Mouse (Mus musculus) stomach, embryonic 16.5 days (tissue): ENCODE results near the gene Tmed5. TPM values are rescaled to one million over a fixed set of nuclear protein-coding genes. Genes with fewer than 3 reads are reported as not detected.
"Not testable (repeated sequence)": the region's sequence is repeated elsewhere in the genome, so short reads cannot be mapped to it uniquely, and the experiment has no call there.

Experiments used
- ATAC-seq: fragments of 200-750 bp; cut with Nextera tagmentation; 2 replicates; pipeline ENCODE4 v1.8.0; 2017; ENCODE audit warnings: moderate number of reproducible peaks, moderate TSS enrichment; ENCODE audit not compliant: insufficient read depth, low FRiP score
- H3K27ac ChIP-seq: fragments of 300-500 bp; sonication (generic); 2 replicates; pipeline ENCODE4 v1.5.1; 2014; ENCODE audit warnings: low read length
- H3K27me3 ChIP-seq: fragments of 300-500 bp; sonication (generic); 2 replicates; pipeline ENCODE4 v1.6.1; 2014; ENCODE audit warnings: low read length, control low read depth, mixed read lengths; ENCODE audit not compliant: control insufficient read depth, insufficient read depth
- H3K36me3 ChIP-seq: fragments of 300-500 bp; sonication (generic); 2 replicates; pipeline ENCODE4 v1.6.1; 2014; ENCODE audit warnings: low read length; ENCODE audit not compliant: control insufficient read depth, insufficient read depth
- H3K4me1 ChIP-seq: fragments of 300-500 bp; sonication (generic); 2 replicates; pipeline ENCODE4 v1.6.1; 2014; ENCODE audit warnings: low read length, control low read depth, mixed read lengths; ENCODE audit not compliant: control insufficient read depth, insufficient read depth
- H3K4me2 ChIP-seq: fragments of 300-500 bp; sonication (generic); 2 replicates; pipeline ENCODE4 v1.6.1; 2014; ENCODE audit warnings: low read depth, low read length, mixed read lengths
- H3K4me3 ChIP-seq: fragments of 300-500 bp; sonication (generic); replicated peaks from 2 replicates; pipeline ENCODE4 v1.5.1; 2014; ENCODE audit warnings: mild to moderate bottlenecking, low read length
- H3K9ac ChIP-seq: fragments of 300-500 bp; sonication (generic); 2 replicates; pipeline ENCODE4 v1.6.1; 2014; ENCODE audit warnings: low read length
- H3K9me3 ChIP-seq: fragments of 300-500 bp; sonication (generic); replicated peaks from 2 replicates; pipeline ENCODE4 v1.6.1; 2016; ENCODE audit warnings: low read length, control low read depth; ENCODE audit not compliant: control insufficient read depth
- WGBS: fragments of 180-500 bp; shearing (Covaris S2); extraction: QIAGEN DNeasy Blood & Tissue Kit; methylation state at CpG from one replicate; pipeline ENCODE4 v1.1.7; 2014; 5-methylcytosine and 5-hydroxymethylcytosine counted together
- polyA plus RNA-seq: library from polyadenylated mRNA; unstranded; fragments of >200 nt; fragmentation: Nextera tagmentation; extraction: Ambion mirVana; gene quantifications from 2 replicates; pipeline ENCODE4 v1.2.1, GENCODE M21; 2015

Gene Tmed5
- polyA plus RNA-seq, 1 experiment from 2014 or later = 43.7 TPM

DNA sequence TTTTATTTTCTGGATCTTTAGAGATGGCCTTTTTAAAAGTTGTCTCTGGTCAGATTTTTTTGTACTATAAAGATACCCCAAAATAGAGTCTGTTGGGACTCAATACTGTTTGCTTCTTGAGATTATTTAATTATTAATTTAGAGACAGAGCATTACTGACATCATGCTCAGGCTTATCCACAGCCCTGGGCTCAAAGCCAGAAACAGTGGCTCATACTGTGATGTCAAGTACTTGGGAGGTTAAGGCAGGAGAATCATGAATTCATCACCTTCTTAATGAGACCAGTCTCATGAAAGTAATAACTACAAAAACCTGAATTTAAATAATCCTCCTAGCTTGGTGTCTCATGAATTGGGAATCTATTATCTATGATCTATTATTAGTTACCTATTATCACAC, 32.2 kb downstream of the Tmed5 start:
- H3K9me3 ChIP-seq = no peaks in the 10 kb centered on the region
- ATAC-seq = no peak
- peaks cover 14% of the 10 kb centered on the region for H3K36me3 ChIP-seq
- H3K4me2 ChIP-seq = no peak overlapping the region
- H3K9ac ChIP-seq = no peak overlapping the region
- H3K4me1 ChIP-seq = no peaks in the 10 kb centered on the region
- no peaks in the 10 kb centered on the region for H3K27me3 ChIP-seq
- no peak overlapping the region for H3K27ac ChIP-seq
- no peak overlapping the region for H3K4me3 ChIP-seq

- H3K27ac ChIP-seq = no peak overlapping the region
- no peaks in the 10 kb centered on the region for H3K9me3 ChIP-seq
- H3K4me3 ChIP-seq = no peak overlapping the region
- H3K4me1 ChIP-seq = no peaks in the 10 kb centered on the region
- H3K36me3 ChIP-seq = peaks cover 11% of the 10 kb centered on the region
- no peak for ATAC-seq
- H3K27me3 ChIP-seq = no peaks in the 10 kb centered on the region
- no peak overlapping the region for H3K4me2 ChIP-seq
- H3K9ac ChIP-seq = no peak overlapping the region
- WGBS = 94% methylated on average over 3 of the region's 3 CpGs
Observed at GRCm38 (mm10) chr5:108097676-108098075, 34.7 kb downstream of the Tmed5 start.

GRCm38 (mm10) chr5:108092731-108093130, 39.7 kb downstream of the Tmed5 start:
- not testable (repeated sequence) for H3K9me3 ChIP-seq, H3K9ac ChIP-seq, H3K27ac ChIP-seq, H3K4me2 ChIP-seq, ATAC-seq, H3K4me3 ChIP-seq, H3K4me1 ChIP-seq, H3K27me3 ChIP-seq
- peaks cover 18% of the 10 kb centered on the region for H3K36me3 ChIP-seq
- WGBS = 95% methylated on average over 8 of the region's 8 CpGs

- WGBS = 93% methylated on average over 2 of the region's 2 CpGs
- ATAC-seq = no peak
- H3K36me3 ChIP-seq = peaks cover 14% of the 10 kb centered on the region
Observed at GRCm38 (mm10) chr5:108085440-108085839, 47.0 kb downstream of the Tmed5 start.

GRCm38 (mm10) chr5:108082380-108082779, 50.0 kb downstream of the Tmed5 start:
- Histone ChIP-seq H3K27me3 (no peaks in the 10 kb centered on the region), H3K36me3 (peaks cover 7% of the 10 kb centered on the region; the same call in 1 of the 2 replicates), H3K27ac (no peak overlapping the region), H3K9me3 (no peaks in the 10 kb centered on the region), H3K9ac (no peak overlapping the region), H3K4me1 (no peaks in the 10 kb centered on the region), H3K4me2 (no peak overlapping the region), H3K4me3 (no peak overlapping the region)
- ATAC-seq = no peak
- WGBS = 40% methylated on average over 2 of the region's 2 CpGs

More at GRCm38 (mm10) chr5:108085440-108085839, 47.0 kb downstream of the Tmed5 start:
- Histone ChIP-seq H3K4me1 (no peaks in the 10 kb centered on the region), H3K27ac (no peak overlapping the region), H3K4me2 (no peak overlapping the region), H3K4me3 (no peak overlapping the region), H3K27me3 (no peaks in the 10 kb centered on the region), H3K9ac (no peak overlapping the region), H3K9me3 (no peaks in the 10 kb centered on the region)

- H3K36me3 ChIP-seq = 0 out of 2 replicates have a peak, but pooled peaks cover 3% of the 10 kb centered on the region
- H3K4me1 ChIP-seq = no peaks in the 10 kb centered on the region
- no peak overlapping the region for H3K9ac ChIP-seq
- H3K27me3 ChIP-seq = no peaks in the 10 kb centered on the region
- H3K4me2 ChIP-seq = no peak overlapping the region
- H3K9me3 ChIP-seq = no peaks in the 10 kb centered on the region
- no peak for ATAC-seq
- H3K4me3 ChIP-seq = no peak overlapping the region
- no peak overlapping the region for H3K27ac ChIP-seq
Observed at GRCm38 (mm10) chr5:108079603-108080002, 52.8 kb downstream of the Tmed5 start.

DNA sequence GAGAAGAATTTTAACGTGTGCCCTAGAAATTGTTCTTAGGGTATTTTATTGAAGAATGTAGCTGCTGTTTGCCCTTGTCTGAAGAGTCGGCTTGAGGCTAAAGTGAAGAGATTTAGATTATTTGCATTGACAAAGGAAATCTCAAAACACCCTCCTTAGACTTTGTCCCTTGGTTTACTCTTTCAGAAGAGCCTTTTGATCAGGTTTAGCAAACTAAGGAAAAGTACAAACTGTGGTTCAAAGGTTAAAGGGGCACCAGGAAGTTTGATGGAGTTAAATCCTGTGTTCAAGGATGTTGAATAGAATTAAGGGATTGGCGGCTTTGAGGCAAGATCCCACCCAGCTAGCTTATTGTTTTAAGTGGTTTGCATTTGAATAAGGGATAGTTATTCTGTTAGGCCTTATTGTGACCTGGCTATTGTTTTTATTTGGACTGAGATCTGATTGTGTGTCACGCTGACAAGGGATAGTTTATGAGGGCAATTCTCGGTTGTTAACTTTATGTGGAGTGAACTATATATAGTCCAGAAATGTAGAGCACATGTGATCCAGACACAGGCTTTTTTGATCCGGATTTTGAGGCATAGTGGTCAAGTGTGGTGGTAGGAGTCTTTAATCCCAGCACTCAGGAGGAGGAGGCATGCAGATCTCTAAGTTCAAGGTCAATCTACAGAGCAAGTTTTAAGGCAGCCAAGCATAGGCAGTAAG, 55.4 kb downstream of the Tmed5 start:
- Histone ChIP-seq H3K36me3 (peaks cover 8% of the 10 kb centered on the region; the same call in 1 of the 2 replicates), H3K27me3 (no peaks in the 10 kb centered on the region)

DNA sequence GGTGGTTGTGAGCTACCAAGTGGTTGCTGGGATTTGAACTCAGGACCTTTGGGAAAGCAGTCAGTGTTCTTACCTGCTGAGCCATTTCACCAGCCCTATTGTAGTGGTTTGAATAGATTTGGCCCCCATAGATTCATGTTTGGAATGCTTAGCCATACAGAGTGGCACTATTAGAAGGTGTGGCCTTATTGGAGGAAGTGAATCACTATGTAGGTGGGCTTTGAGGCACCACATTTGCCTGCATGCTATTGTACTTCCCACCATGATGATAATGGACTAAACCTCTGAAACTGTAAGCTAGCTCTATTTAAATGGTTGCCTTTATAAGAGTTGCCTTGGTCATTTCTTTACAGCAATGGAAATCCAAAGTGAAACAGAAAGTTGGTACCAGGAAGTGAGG, 56.2 kb downstream of the Tmed5 start:
- H3K9ac ChIP-seq = no peak overlapping the region
- peaks cover 9% of the 10 kb centered on the region; the same call in 1 of the 2 replicates for H3K36me3 ChIP-seq
- no peaks in the 10 kb centered on the region for H3K9me3 ChIP-seq
- no peak overlapping the region for H3K4me2 ChIP-seq
- H3K4me3 ChIP-seq = no peak overlapping the region
- no peaks in the 10 kb centered on the region for H3K27me3 ChIP-seq
- no peak overlapping the region for H3K27ac ChIP-seq
- no peak for ATAC-seq
- H3K4me1 ChIP-seq = no peaks in the 10 kb centered on the region

More for the DNA sequence above, 55.4 kb downstream of the Tmed5 start:
- Histone ChIP-seq H3K9me3 (no peaks in the 10 kb centered on the region), H3K4me2 (no peak overlapping the region), H3K4me1 (no peaks in the 10 kb centered on the region), H3K27ac (no peak overlapping the region), H3K9ac (no peak overlapping the region), H3K4me3 (no peak overlapping the region)
- no peak for ATAC-seq
- 71% methylated on average over 6 of the region's 6 CpGs for WGBS

DNA sequence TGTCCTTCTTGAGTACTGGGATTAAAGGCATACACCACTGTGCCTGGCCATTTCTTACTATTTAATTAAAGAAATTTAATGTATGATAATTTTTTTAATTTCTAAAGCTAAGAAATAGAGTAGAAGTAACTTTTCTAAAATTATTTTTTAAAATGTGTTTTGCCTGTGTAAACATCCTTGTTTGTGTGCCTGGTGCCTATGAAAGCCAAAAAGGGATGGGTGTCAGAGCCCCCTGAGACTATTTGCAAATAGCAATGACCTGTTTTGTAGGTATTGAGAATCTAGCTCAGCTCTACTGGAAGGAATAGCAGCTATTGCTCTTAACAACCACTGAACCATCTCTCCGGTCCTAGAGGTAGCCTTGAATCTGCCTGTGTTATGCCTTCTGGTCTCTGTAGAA, 60.1 kb downstream of the Tmed5 start:
- 98% methylated on average over 1 of the region's 1 CpGs for WGBS
- Histone ChIP-seq H3K9me3 (no peaks in the 10 kb centered on the region), H3K36me3 (peaks cover 25% of the 10 kb centered on the region), H3K27me3 (no peaks in the 10 kb centered on the region), H3K27ac (no peak overlapping the region), H3K4me1 (0 out of 2 replicates have a peak, but pooled peaks cover under 1% of the 10 kb centered on the region), H3K4me3 (no peak overlapping the region), H3K4me2 (no peak overlapping the region), H3K9ac (no peak overlapping the region)
- ATAC-seq = no peak
